Mouse (Mus musculus) stomach, postnatal 0 days (tissue): ENCODE measurements around the gene Cyp46a1. TPM values are rescaled to one million over a fixed set of nuclear protein-coding genes. Genes with fewer than 3 reads are reported as not detected.

Experiments used
- ATAC-seq: fragments of 200-750 bp; cut with Nextera tagmentation; 2 replicates; pipeline ENCODE4 v1.8.0; 2017; ENCODE audit not compliant: low FRiP score, low TSS enrichment
- DNase-seq: peaks from one replicate; pipeline ENCODE4 v3.0.0-alpha.2; 2016; ENCODE audit warnings: low spot score
- H3K27ac ChIP-seq: fragments of 300-500 bp; sonication (generic); replicated peaks from 2 replicates; pipeline ENCODE4 v1.5.1; 2014; ENCODE audit warnings: mild to moderate bottlenecking, control low read depth
- H3K27me3 ChIP-seq: fragments of 300-500 bp; sonication (generic); 2 replicates; pipeline ENCODE4 v1.6.1; 2014; ENCODE audit warnings: low read length; ENCODE audit not compliant: control insufficient read depth, insufficient read depth
- H3K36me3 ChIP-seq: fragments of 300-500 bp; sonication (generic); 2 replicates; pipeline ENCODE4 v1.6.1; 2014; ENCODE audit warnings: low read length, mixed read lengths; ENCODE audit not compliant: control insufficient read depth, insufficient read depth
- H3K4me1 ChIP-seq: fragments of 300-500 bp; sonication (generic); replicated peaks from 2 replicates; pipeline ENCODE4 v1.6.1; 2014; ENCODE audit warnings: antibody characterized with exemption; ENCODE audit not compliant: control insufficient read depth, insufficient read depth
- H3K4me2 ChIP-seq: fragments of 300-500 bp; sonication (generic); replicated peaks from 2 replicates; pipeline ENCODE4 v1.6.1; 2014; ENCODE audit warnings: low read depth, mild to moderate bottlenecking, control low read depth, moderate library complexity
- H3K4me3 ChIP-seq: fragments of 300-500 bp; sonication (generic); 2 replicates; pipeline ENCODE4 v1.5.1; 2014; ENCODE audit warnings: low read depth, low read length, control low read depth
- H3K9ac ChIP-seq: fragments of 300-500 bp; sonication (generic); 2 replicates; pipeline ENCODE4 v1.6.1; 2014; ENCODE audit warnings: mild to moderate bottlenecking, low read length, control low read depth, mixed read lengths
- H3K9me3 ChIP-seq: fragments of 300-500 bp; sonication (generic); 2 replicates; pipeline ENCODE4 v1.6.1; 2016; ENCODE audit warnings: low read length; ENCODE audit not compliant: control insufficient read depth
- CTCF ChIP-seq: IDR thresholded peaks from 2 replicates; pipeline ENCODE4 v1.5.1; 2016; ENCODE audit warnings: antibody characterized with exemption, low read depth, mild to moderate bottlenecking, moderate library complexity
- EP300 ChIP-seq: optimal IDR thresholded peaks from 2 replicates; pipeline ENCODE3; 2016; ENCODE audit warnings: antibody characterized with exemption
- WGBS: fragments of 180-500 bp; shearing (Covaris S2); extraction: QIAGEN DNeasy Blood & Tissue Kit; methylation state at CpG from one replicate; pipeline ENCODE4 v1.1.7; 2014; 5-methylcytosine and 5-hydroxymethylcytosine counted together
- polyA plus RNA-seq: library from polyadenylated mRNA; unstranded; fragments of >200 nt; fragmentation: Nextera tagmentation; extraction: Ambion mirVana; gene quantifications from 2 replicates; pipeline ENCODE4 v1.2.1, GENCODE M21; 2015

The Cyp46a1 gene
- polyA plus RNA-seq, 1 experiment from 2014 or later: 1.3 TPM

- TF ChIP-seq EP300: no peak
- TF ChIP-seq CTCF: no peak
- WGBS: 78% methylated on average over 13 of the region's 13 CpGs
- Histone ChIP-seq H3K36me3 (no peaks in the 10 kb centered on the region), H3K4me1 (no peaks in the 10 kb centered on the region), H3K9me3 (no peaks in the 10 kb centered on the region), H3K4me2 (no peak overlapping the region), H3K27ac (no peak overlapping the region), H3K9ac (no peak overlapping the region), H3K4me3 (no peak overlapping the region), H3K27me3 (no peaks in the 10 kb centered on the region)
- ATAC-seq (no peak), DNase-seq (no peak)
Measured at GRCm38 (mm10) chr12:108378379-108379133, 44.4 kb downstream of the Cyp46a1 start.

- H3K9me3 ChIP-seq: no peaks in the 10 kb centered on the region
- no peaks in the 10 kb centered on the region for H3K4me1 ChIP-seq
- H3K4me2 ChIP-seq: no peak overlapping the region
- peak; percentile 24; the same call in 1 of the 2 replicates for ATAC-seq
- H3K27me3 ChIP-seq: no peaks in the 10 kb centered on the region
- no peak overlapping the region for H3K9ac ChIP-seq
- no peak for TF ChIP-seq EP300
- TF ChIP-seq CTCF: no peak
- H3K27ac ChIP-seq: 0 out of 2 replicates have a peak overlapping the region, but pooled peaks have one; percentile 13
- peak; percentile 57 for DNase-seq
- no peak overlapping the region for H3K4me3 ChIP-seq
- no peaks in the 10 kb centered on the region for H3K36me3 ChIP-seq
- 44% methylated on average over 13 of the region's 13 CpGs for WGBS
Measured at GRCm38 (mm10) chr12:108386476-108387232, 52.5 kb downstream of the Cyp46a1 start.

GRCm38 (mm10) chr12:108389718-108390117, 55.5 kb downstream of the Cyp46a1 start:
- H3K36me3 ChIP-seq: no peaks in the 10 kb centered on the region
- no peak overlapping the region for H3K9ac ChIP-seq
- WGBS: 53% methylated on average over 3 of the region's 3 CpGs
- no peak overlapping the region for H3K4me3 ChIP-seq
- no peaks in the 10 kb centered on the region for H3K9me3 ChIP-seq
- no peaks in the 10 kb centered on the region for H3K27me3 ChIP-seq
- no peak overlapping the region for H3K27ac ChIP-seq
- no peak for ATAC-seq
- DNase-seq: no peak
- no peaks in the 10 kb centered on the region for H3K4me1 ChIP-seq
- no peak overlapping the region for H3K4me2 ChIP-seq
- TF ChIP-seq CTCF (no peak), EP300 (no peak)

- Histone ChIP-seq H3K4me2 (no peak overlapping the region), H3K9me3 (no peaks in the 10 kb centered on the region), H3K4me1 (no peaks in the 10 kb centered on the region; the same call in 1 of the 2 replicates), H3K9ac (0 out of 2 replicates have a peak overlapping the region, but pooled peaks have one; percentile 13), H3K4me3 (no peak overlapping the region), H3K27me3 (no peaks in the 10 kb centered on the region), H3K27ac (peak overlapping the region; percentile 81), H3K36me3 (no peaks in the 10 kb centered on the region)
- ATAC-seq (peak; percentile 50; the same call in 1 of the 2 replicates), DNase-seq (peak; percentile 59)
- 60% methylated on average over 12 of the region's 12 CpGs for WGBS
- TF ChIP-seq CTCF (no peak), EP300 (no peak)
Measured at GRCm38 (mm10) chr12:108392254-108393044, 58.3 kb downstream of the Cyp46a1 start.

GRCm38 (mm10) chr12:108393082-108393481, 58.9 kb downstream of the Cyp46a1 start:
- WGBS: 58% methylated on average over 4 of the region's 4 CpGs
- peak overlapping the region; percentile 50 for H3K9ac ChIP-seq
- H3K4me3 ChIP-seq: no peak overlapping the region
- H3K27ac ChIP-seq: peak overlapping the region; percentile 81
- TF ChIP-seq EP300: no peak
- ATAC-seq (0 out of 2 replicates have a peak, but pooled peaks have one; percentile 11), DNase-seq (peak; percentile 51)
- no peaks in the 10 kb centered on the region for H3K27me3 ChIP-seq
- no peaks in the 10 kb centered on the region for H3K9me3 ChIP-seq
- no peak overlapping the region for H3K4me2 ChIP-seq
- H3K4me1 ChIP-seq: no peaks in the 10 kb centered on the region; the same call in 1 of the 2 replicates
- no peaks in the 10 kb centered on the region for H3K36me3 ChIP-seq
